Mouse (Mus musculus) thymus, postnatal 4 days (tissue): ENCODE data around the gene Clpb.
A peak's percentile ranks its signal among the peaks of the same experiment; 100 is the strongest.
"Not testable (repeated sequence)": the region's sequence is repeated elsewhere in the genome, so short reads cannot be mapped to it uniquely, and the experiment has no call there.

ENCODE experiments used
- DNase-seq: peaks from one replicate; pipeline ENCODE4 v3.0.0; 2021

Clpb gene

DNA sequence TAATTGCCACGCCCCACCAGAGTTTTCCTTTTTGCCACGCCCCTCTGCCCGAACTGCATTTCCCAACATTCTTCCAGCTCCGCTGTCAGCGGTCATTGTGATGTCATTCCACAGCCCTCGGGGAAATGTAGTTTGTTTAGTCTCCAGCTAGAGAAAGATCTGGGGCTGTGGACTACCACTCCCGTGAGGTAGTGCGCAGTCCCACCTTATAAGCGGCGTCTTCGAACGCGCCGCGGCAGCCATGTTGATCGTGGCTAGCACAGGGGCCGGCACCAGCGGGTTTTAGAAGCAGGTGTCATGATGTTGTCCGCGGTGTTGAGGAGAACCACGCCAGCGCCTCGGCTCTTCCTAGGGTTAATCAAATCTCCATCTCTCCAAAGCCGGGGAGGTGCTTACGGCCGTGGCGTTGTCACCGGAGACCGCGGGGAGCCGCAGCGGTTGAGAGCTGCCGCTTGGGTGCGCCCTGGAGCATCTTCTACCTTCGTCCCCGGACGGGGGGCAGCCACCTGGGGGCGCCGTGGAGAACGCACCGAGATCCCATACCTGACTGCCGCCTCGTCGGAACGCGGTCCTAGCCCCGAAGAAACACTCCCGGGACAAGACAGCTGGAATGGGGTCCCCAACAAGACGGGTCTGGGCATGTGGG is at the start of gene Clpb:
TSS of gene Clpb (plus strand) at position 120 of the 646 bp plus-strand sequence.
- DNase-seq, result peak; percentile 92

GRCm38 (mm10) chr7:101615406-101615805 is 48.0 kb upstream of the Clpb start:
- DNase-seq, result no peak

DNA sequence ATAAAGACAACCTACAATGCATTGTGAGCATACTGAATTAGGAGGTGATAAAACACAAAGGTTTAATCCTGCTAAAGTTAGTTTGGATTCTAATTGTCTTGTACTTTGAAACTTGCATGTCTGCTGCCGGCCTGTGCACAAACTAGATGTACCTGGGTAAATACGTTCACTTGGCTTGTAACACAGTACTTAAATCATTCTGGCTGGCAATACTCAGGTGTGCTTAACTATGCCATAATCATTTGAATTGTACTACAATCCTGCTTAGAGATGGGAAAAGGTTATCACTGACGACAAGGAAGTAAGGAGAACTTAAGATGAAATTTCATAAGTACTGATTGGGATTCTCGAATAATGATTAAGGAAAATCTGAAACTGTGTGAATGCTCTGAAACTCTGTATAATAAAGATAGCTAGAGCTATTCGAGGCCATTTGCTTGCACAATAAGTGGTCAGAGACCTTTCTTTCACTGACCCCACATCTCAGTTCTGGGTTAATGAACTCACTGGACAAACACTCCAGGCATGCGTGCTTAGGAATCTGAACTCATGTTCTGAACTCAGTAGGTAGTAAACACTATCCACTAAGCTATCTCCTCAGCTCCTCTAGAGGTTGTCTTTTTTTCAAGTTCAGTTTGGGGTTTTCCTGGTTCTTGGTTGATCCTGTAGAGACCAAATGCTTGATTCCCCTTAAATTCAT is 47.1 kb upstream of the Clpb start:
- no peak for DNase-seq

- DNase-seq, result no peak
Measured at GRCm38 (mm10) chr7:101617438-101618165, 45.8 kb upstream of the Clpb start.

DNA sequence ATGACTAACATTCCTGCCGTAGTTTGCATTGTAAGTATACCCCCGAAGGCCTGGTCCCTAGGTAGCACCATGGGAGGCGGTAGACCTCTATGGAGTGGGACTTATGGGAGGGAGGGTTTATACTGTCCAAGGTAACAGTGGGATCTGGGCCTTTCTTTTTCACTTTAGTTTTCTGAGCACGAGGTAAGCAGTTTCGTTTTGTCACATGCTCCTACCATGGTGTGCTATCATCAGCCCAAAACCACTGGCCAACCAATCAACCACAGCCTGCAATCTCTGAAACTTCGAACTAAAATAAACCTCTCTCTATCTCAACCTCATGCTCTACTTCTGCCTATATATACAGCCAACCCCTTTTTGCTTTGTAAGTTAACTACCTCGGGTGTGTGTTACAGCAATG is 45.2 kb upstream of the Clpb start:
- no peak for DNase-seq

GRCm38 (mm10) chr7:101620373-101620772 is 43.1 kb upstream of the Clpb start:
- DNase-seq, result peak; percentile 66

GRCm38 (mm10) chr7:101621861-101622260 is 41.6 kb upstream of the Clpb start:
- not testable (repeated sequence) for DNase-seq

DNA sequence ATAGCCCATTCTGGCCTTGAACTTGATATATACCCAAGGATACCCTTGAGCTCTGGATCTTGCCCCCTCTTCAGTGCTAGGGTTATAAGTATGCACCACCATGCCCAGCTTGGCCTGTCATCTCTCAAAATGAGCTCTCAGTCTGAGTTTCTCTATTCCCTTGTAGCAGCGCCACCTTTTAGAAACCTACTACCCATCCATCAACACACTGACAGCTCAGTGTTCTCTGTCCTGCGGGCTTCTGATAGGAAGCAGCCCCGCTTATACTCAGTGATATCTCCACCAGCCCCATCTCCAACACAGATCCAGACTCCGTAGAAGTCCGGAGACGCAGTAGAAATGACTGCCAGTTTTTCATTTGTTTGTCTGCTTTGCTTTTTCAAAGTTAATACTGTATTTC is 39.1 kb upstream of the Clpb start:
- no peak for DNase-seq

- not testable (repeated sequence) for DNase-seq
Measured at GRCm38 (mm10) chr7:101627166-101627565, 36.3 kb upstream of the Clpb start.

DNA sequence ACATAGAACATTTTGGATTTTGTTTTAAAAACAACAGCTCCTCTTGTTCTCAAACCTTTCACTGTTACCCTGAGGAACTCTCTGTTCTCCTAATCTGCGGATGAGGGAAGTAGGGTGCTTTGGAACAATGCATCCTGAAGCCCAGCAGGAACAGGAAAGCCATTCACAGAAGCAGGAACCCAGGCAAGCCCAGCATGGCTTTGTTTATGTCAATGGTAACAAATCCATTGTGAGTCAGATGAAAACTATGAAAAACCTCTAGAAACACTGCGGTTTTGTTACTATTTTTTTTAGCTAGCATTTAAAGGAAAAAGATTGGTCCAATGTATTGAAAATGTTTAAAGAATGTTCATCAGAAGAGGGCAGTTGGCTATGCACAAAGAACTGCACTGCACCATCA is 35.0 kb upstream of the Clpb start:
- no peak for DNase-seq

- DNase-seq, result no peak
Measured at GRCm38 (mm10) chr7:101633629-101634177, 29.7 kb upstream of the Clpb start.

- peak; percentile 21 for DNase-seq
Measured at GRCm38 (mm10) chr7:101634513-101634912, 28.9 kb upstream of the Clpb start.

DNA sequence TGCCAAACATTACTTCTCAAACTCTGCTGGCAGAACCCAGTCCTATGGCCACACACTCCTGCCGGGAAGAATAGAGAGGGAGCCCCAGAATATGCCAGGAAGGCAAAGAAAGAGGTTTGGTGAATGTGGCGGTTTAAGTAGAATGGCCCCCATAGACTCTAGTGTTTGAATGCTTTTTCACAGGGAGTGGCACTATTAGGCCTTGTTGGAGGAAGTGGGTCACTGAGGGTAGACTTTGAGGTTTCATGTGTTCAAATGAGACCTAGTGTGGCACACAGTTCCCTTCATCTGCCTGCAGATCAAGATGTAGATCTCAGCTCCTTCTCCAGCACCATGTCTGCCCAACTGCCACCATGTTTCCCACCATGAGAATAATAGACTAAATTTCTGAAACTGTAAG is 27.4 kb upstream of the Clpb start:
- DNase-seq, result no peak

GRCm38 (mm10) chr7:101643879-101644278 is 19.6 kb upstream of the Clpb start:
- no peak for DNase-seq

DNA sequence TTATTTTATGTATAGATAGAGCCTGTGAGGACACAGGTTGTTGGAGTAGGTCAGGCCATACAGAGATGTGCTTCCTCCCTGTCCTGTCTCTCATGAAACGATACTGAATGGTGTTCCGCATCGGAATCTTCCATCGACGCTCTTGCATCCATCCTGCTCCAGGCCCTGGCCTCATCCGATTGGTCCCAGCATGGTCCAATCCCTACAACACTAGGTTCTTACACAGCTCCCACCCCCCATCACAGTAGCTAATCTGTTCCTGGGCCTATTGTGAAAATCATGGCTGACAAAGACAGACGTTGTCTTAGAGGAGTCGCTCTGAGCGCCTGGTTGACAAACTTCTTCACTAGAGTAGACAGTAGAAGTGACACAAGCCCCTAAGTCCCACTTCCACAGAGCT is 13.7 kb upstream of the Clpb start:
- DNase-seq, result no peak

DNA sequence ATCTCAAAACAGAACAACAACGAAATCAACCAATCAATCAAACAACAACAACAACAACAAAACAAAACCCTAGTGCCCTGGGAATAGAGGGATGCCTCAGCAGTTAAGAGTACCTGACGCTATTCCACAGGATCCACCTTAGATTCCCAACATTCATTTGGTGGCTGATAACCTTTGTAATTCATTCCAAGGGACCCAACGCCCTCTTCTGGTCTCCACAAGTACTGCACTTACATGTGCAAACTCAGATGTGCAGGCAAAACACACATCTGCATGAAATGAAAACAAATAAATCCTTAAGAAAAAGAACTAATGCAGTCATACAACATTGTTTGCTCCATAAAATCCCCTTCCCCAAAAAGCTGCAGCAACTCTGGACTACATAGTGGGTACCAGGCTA is 12.9 kb upstream of the Clpb start:
- DNase-seq, result peak; percentile 61

- no peak for DNase-seq
Measured at GRCm38 (mm10) chr7:101653681-101654209, 9.7 kb upstream of the Clpb start.

GRCm38 (mm10) chr7:101654936-101655335 is 8.5 kb upstream of the Clpb start:
- DNase-seq, result no peak

GRCm38 (mm10) chr7:101662006-101662405 is 1.4 kb upstream of the Clpb start:
- DNase-seq, result no peak

DNA sequence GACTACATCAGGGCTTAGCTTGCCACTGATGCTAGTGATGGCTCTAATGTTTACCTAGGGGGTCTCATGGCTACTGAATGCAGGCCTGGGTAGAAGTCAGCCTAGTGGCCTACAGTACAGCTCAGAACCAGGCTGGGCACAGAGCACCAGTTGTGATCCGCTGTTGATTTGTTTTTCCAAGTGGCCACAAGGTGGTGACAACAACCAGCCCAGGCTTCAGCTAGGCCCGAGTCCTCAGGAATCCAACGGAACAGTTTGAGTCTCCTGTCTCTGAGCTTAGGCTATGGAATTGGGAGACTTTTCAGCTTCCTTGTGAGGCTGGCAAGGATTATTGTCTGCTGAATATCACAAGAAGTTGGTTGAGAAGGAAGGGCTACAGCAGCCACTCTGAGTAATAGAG is 3.1 kb downstream of the Clpb start:
- DNase-seq, result no peak

DNA sequence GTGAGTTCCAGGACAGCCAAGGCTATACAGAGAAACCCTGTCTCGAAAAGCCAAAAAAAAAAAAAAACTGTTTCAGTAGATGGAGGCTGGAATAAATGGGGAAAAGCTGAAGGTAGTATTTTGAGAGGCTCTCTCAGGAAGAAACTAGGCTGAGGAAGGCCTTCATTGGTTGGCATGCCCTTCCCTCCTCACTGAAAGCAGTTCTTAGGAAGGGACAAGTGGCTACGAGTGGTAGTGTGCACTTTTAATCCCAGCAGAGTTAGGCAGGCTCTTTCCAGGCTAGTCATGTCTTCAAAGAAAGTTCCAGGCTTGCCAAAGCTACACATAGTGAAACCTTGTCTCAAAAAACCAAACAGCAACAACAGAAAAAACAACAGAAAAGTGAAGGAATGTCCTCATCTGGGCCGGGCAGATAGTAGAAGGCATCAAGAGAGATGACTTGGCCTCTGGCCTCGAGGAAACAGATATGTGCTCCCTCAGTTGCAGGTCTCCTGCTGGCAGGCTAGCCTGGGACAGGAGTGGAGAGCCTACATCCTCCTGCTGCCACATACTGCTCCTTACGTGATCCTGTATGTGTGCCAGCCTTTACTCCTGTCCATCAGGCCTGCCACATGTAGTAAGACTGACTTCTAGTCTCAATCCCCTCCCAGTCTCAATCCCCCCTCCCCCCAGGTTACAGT is 8.3 kb downstream of the Clpb start:
- no peak for DNase-seq

DNA sequence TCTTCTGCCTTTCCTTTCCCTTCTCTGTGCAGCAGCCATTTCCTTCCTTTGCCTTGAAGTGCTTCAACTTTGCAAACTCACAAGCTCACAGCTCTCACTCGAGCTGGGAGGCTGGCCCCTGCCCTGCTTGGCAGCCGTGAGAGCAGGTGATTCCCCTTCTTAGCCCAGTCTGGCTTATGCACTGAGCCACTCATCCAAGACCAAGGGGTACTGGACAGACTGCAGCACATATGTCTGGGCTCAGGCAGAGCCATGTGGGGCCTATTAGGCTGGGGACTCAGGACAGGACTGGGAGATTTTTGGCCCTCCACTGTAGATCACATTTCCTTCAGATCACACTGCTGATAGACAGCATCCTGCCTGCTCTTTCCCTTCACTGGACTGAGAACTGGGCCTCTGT is 10.1 kb downstream of the Clpb start:
- peak; percentile 73 for DNase-seq
